Comparison of ENCODE assay signal across 8 mouse cellular contexts in genomic region chr17:56950915-56951314, GRCm38 (mm10). TPM values are rescaled to one million over a fixed set of nuclear protein-coding genes. Genes with fewer than 3 reads are reported as not detected.
DNase-seq lines count a peak whose midpoint lies in the region; ATAC-seq and TF ChIP-seq lines count a peak whose summit lies in the region.

No protein-coding gene starts in this region.

- WGBS in midbrain, embryonic 14.5 days, result 15% methylated on average over 3 of the region's 3 CpGs
- 16% methylated on average over 3 of the region's 3 CpGs for WGBS in midbrain, embryonic 15.5 days
- WGBS in liver, postnatal 0 days (ENCODE audit: insufficient replicate concordance), result 19% methylated on average over 3 of the region's 3 CpGs

- H3K27ac ChIP-seq in midbrain, embryonic 14.5 days (replicated peaks; ENCODE audit: low read depth, low read length), result no peak overlapping the region
- H3K27ac ChIP-seq in midbrain, embryonic 15.5 days, result no peak overlapping the region
- no peak overlapping the region for H3K27ac ChIP-seq in liver, postnatal 0 days (ENCODE audit: low read depth)

- H3K9ac ChIP-seq in midbrain, embryonic 14.5 days (replicated peaks; ENCODE audit: low read length), result no peak overlapping the region
- H3K9ac ChIP-seq in midbrain, embryonic 15.5 days, result no peak overlapping the region
- no peak overlapping the region for H3K9ac ChIP-seq in liver, postnatal 0 days (replicated peaks)

- H3K4me1 ChIP-seq in midbrain, embryonic 14.5 days (ENCODE audit: control insufficient read depth, insufficient read depth, low read length), result no peaks in the 10 kb centered on the region
- H3K4me1 ChIP-seq in midbrain, embryonic 15.5 days, result no peaks in the 10 kb centered on the region
- no peaks in the 10 kb centered on the region for H3K4me1 ChIP-seq in liver, postnatal 0 days (ENCODE audit: insufficient read depth)

- TF ChIP-seq EP300 in liver, postnatal 0 days (IDR thresholded peaks at IDR 0.05; ENCODE audit: low read depth), result no peak

- H3K36me3 ChIP-seq in midbrain, embryonic 14.5 days (ENCODE audit: control insufficient read depth, insufficient read depth, low read length), result no peaks in the 10 kb centered on the region
- H3K36me3 ChIP-seq in midbrain, embryonic 15.5 days (replicated peaks), result no peaks in the 10 kb centered on the region
- no peaks in the 10 kb centered on the region for H3K36me3 ChIP-seq in liver, postnatal 0 days (replicated peaks; ENCODE audit: insufficient read depth, low read length)

- H3K4me3 ChIP-seq in midbrain, embryonic 14.5 days (replicated peaks; ENCODE audit: low read depth, low read length), result no peak overlapping the region
- H3K4me3 ChIP-seq in midbrain, embryonic 15.5 days, result no peak overlapping the region
- no peak overlapping the region for H3K4me3 ChIP-seq in liver, postnatal 0 days (ENCODE audit: low read depth, low read length)

- H3K9me3 ChIP-seq in midbrain, embryonic 14.5 days (ENCODE audit: control insufficient read depth, low read length), result no peaks in the 10 kb centered on the region
- no peaks in the 10 kb centered on the region for H3K9me3 ChIP-seq in midbrain, embryonic 15.5 days
- H3K9me3 ChIP-seq in liver, postnatal 0 days (ENCODE audit: low read length), result no peaks in the 10 kb centered on the region

- intact Hi-C loops in gastrocnemius, postnatal 14 days (cut with DNase I; ENCODE audit: low total_unique reads), result loop anchor here (5.0 kb wide), 2 partner anchors 54 to 144 kb away; no protein-coding TSS in a partner anchor

- ATAC-seq in midbrain, embryonic 14.5 days (ENCODE audit: low FRiP score, low TSS enrichment), result no peak
- ATAC-seq in midbrain, embryonic 15.5 days (replicated peaks), result no peak
- peak; percentile 73 for ATAC-seq in liver, postnatal 0 days

- DNase-seq in adrenal gland, adult 18-20 months (ENCODE audit: low spot score in 2 of 2), result peak; percentile 70 to 71
- DNase-seq in adrenal gland, postnatal 4 days (ENCODE audit: low spot score in 2 of 2), result no peak
- DNase-seq in midbrain, embryonic 14.5 days, result peak; percentile 55
- peak; percentile 62 for DNase-seq in c-Kit-positive CD71-positive TER-119-negative erythroid progenitor cells, embryonic 14.5 days (ENCODE audit: low read depth)
- peak; percentile 46 for DNase-seq in gastrocnemius, postnatal 14 days
- peak; percentile 74 for DNase-seq in liver, postnatal 0 days
- peak; percentile 24 to 69 for DNase-seq in spleen, adult 18-20 months

- H3K4me2 ChIP-seq in midbrain, embryonic 14.5 days (ENCODE audit: low read length), result no peak overlapping the region
- H3K4me2 ChIP-seq in midbrain, embryonic 15.5 days, result no peak overlapping the region
- H3K4me2 ChIP-seq in liver, postnatal 0 days (ENCODE audit: low read depth, low read length), result no peak overlapping the region

- TF ChIP-seq CTCF in liver, postnatal 0 days (IDR thresholded peaks at IDR 0.05; ENCODE audit: low read depth), result peak; percentile 89

- no peaks in the 10 kb centered on the region for H3K27me3 ChIP-seq in midbrain, embryonic 14.5 days (ENCODE audit: control insufficient read depth, insufficient read depth, low read length)
- H3K27me3 ChIP-seq in midbrain, embryonic 15.5 days (replicated peaks), result no peaks in the 10 kb centered on the region
- no peaks in the 10 kb centered on the region for H3K27me3 ChIP-seq in liver, postnatal 0 days (ENCODE audit: insufficient read depth, low read length)

RNA-seq across cellular contexts. Expression of gene Mllt1, which starts 15.7 kb away (rescaled TPM):
- total RNA-seq in adrenal gland, adult 18-20 months (2021), result 10 to 100 TPM; 31.1 to 32.4 TPM
- total RNA-seq in adrenal gland, postnatal 4 days (2021), result 10 to 100 TPM; 34.4 to 38.9 TPM
- 64.3 and 66.3 TPM in 2 replicates for polyA plus RNA-seq in midbrain, embryonic 14.5 days (2014; fragmentation: Nextera tagmentation; extraction: Ambion mirVana)
- polyA plus RNA-seq in midbrain, embryonic 15.5 days (2015; fragmentation: Nextera tagmentation; extraction: Ambion mirVana), result 103 and 106 TPM in 2 replicates
- total RNA-seq in gastrocnemius, postnatal 14 days (2021), result 10 to 100 TPM; 13.9 to 17.1 TPM
- 4.6 and 4.8 TPM in 2 replicates for polyA plus RNA-seq in liver, postnatal 0 days (2015; fragmentation: Nextera tagmentation; extraction: Ambion mirVana)

RNA-seq across cellular contexts. Expression of gene Acer1, which starts 31.0 kb away (rescaled TPM):
- total RNA-seq in adrenal gland, adult 18-20 months (2021), result under 1 TPM in 1 of 2 experiments, not detected in 1; 0.13 TPM
- under 1 TPM; 0.17 to 0.28 TPM for total RNA-seq in adrenal gland, postnatal 4 days (2021)
- polyA plus RNA-seq in midbrain, embryonic 14.5 days (2014; fragmentation: Nextera tagmentation; extraction: Ambion mirVana), result not detected in 2 replicates
- not detected in 2 replicates for polyA plus RNA-seq in midbrain, embryonic 15.5 days (2015; fragmentation: Nextera tagmentation; extraction: Ambion mirVana)
- not detected for total RNA-seq in gastrocnemius, postnatal 14 days (2021)
- not detected in 2 replicates for polyA plus RNA-seq in liver, postnatal 0 days (2015; fragmentation: Nextera tagmentation; extraction: Ambion mirVana)

RNA-seq across cellular contexts. Expression of gene Clpp, which starts 39.2 kb away (rescaled TPM):
- 100 to 1,000 TPM; 111 to 124 TPM for total RNA-seq in adrenal gland, adult 18-20 months (2021)
- total RNA-seq in adrenal gland, postnatal 4 days (2021), result 10 to 100 TPM; 79.6 to 82.7 TPM
- polyA plus RNA-seq in midbrain, embryonic 14.5 days (2014; fragmentation: Nextera tagmentation; extraction: Ambion mirVana), result 172 and 201 TPM in 2 replicates
- 180 and 188 TPM in 2 replicates for polyA plus RNA-seq in midbrain, embryonic 15.5 days (2015; fragmentation: Nextera tagmentation; extraction: Ambion mirVana)
- 10 to 100 TPM; 32.7 to 33.3 TPM for total RNA-seq in gastrocnemius, postnatal 14 days (2021)
- 68.2 and 71.3 TPM in 2 replicates for polyA plus RNA-seq in liver, postnatal 0 days (2015; fragmentation: Nextera tagmentation; extraction: Ambion mirVana)

RNA-seq across cellular contexts. Expression of gene Alkbh7, which starts 46.2 kb away (rescaled TPM):
- 10 to 100 TPM; 44.2 to 65.2 TPM for total RNA-seq in adrenal gland, adult 18-20 months (2021)
- total RNA-seq in adrenal gland, postnatal 4 days (2021), result 10 to 100 TPM; 63.6 to 63.7 TPM
- polyA plus RNA-seq in midbrain, embryonic 14.5 days (2014; fragmentation: Nextera tagmentation; extraction: Ambion mirVana), result 45.7 and 55.8 TPM in 2 replicates
- polyA plus RNA-seq in midbrain, embryonic 15.5 days (2015; fragmentation: Nextera tagmentation; extraction: Ambion mirVana), result 53.2 and 57.1 TPM in 2 replicates
- 10 to 100 TPM; 23.3 to 25.2 TPM for total RNA-seq in gastrocnemius, postnatal 14 days (2021)
- polyA plus RNA-seq in liver, postnatal 0 days (2015; fragmentation: Nextera tagmentation; extraction: Ambion mirVana), result 22.9 and 23.9 TPM in 2 replicates

RNA-seq across cellular contexts. Expression of gene Pspn, which starts 48.9 kb away (rescaled TPM):
- total RNA-seq in adrenal gland, adult 18-20 months (2021), result 1 to 10 TPM in 1 of 2 experiments, not detected in 1; 1.3 TPM
- total RNA-seq in adrenal gland, postnatal 4 days (2021), result 1 to 10 TPM in 1 of 2 experiments, not detected in 1; 1.8 TPM
- not detected in 2 replicates for polyA plus RNA-seq in midbrain, embryonic 14.5 days (2014; fragmentation: Nextera tagmentation; extraction: Ambion mirVana)
- polyA plus RNA-seq in midbrain, embryonic 15.5 days (2015; fragmentation: Nextera tagmentation; extraction: Ambion mirVana), result 0.68 and 0.83 TPM in 2 replicates
- total RNA-seq in gastrocnemius, postnatal 14 days (2021), result not detected
- polyA plus RNA-seq in liver, postnatal 0 days (2015; fragmentation: Nextera tagmentation; extraction: Ambion mirVana), result not detected in 2 replicates

Comparison
In these comparisons a context has a peak if more than half of its experiments do, and no peak if none do; other contexts are left out.
1. DNase-seq: peak in adrenal gland, adult 18-20 months (2 of 2), midbrain, embryonic 14.5 days (single experiment), c-Kit-positive CD71-positive TER-119-negative erythroid progenitor cells, embryonic 14.5 days (single experiment), gastrocnemius, postnatal 14 days (single experiment), liver, postnatal 0 days (single experiment) and spleen, adult 18-20 months (2 of 2); none in adrenal gland, postnatal 4 days (0 of 2).